Mouse (Mus musculus) ZHBTc4 (cell line): ENCODE measurements around the gene Rela.
"Not testable (repeated sequence)": the region's sequence is repeated elsewhere in the genome, so short reads cannot be mapped to it uniquely, and the experiment has no call there.

Experiments
- DNase-seq: peaks from one replicate; pipeline ENCODE4 v3.0.0-alpha.2; 2011; ENCODE audit warnings: low read depth, low spot score

Gene Rela

DNA sequence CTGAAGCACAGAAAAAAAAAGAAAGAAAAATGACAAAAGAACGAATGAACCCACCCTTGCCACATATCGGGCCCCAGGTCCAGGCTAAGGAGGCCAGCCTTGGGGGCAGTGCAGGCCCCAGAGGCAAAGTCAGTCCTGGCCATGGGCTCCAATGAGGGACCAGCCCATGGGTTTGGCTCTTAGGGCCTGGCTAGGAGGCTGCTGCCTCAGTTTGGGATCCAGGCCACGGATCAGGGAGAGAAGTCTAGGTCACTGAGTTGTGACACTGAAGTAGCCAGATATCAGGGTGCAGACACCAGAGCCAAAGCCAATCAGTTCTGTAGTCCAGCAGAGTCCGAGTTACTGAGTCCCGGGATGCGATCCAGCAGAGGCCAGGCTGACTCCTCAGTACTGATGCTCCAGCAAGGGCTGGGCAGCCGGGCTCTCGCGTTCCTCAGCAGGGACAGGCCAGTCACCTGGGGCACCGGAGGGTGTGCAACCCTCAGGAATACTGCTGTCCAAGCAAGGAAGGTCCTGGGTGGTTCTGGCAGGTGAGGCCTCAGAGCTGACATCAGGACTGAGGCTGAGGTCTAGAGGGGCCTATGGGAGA lies 27.5 kb downstream of the Rela start:
- no peak for DNase-seq

DNA sequence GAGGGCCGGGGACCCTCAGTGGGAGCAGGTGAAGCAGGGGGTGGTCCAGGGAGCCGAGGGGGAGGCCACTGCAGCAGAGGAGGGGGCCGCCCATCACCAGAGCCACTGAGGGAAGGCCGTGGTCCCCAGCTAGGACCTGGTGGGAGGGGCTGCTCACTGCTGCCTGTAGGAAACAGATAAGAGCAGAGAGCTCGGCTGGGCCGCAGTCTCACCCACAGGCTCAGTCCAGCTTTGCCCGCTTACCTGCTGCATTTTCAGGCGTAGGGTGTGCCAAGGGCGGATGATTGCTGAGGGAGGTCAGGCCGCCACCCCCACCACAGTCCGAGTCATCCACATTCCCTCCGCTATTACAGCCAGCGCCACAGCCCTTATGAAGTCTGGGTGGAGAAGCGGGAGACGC lies 28.2 kb downstream of the Rela start:
- DNase-seq = no peak

DNA sequence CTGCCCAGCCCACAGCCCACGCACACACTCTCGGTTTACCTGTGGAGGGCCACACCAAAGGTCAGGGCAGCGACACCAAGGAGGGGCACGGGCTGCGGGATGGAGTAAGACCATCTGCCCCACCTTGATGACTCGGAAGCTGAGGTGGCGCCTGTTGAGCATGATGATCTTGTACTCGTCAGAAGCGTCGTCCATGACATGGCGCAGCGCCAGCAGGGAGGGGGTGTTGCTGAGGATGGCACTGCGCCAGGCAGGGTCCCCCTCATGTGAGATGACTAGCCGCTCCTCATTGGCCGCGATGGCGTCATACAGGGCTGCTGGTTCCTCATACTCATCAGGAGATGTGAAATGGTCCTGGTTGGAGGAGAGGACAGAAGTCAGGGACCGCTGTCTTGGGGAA lies 29.1 kb downstream of the Rela start:
- no peak for DNase-seq

DNA sequence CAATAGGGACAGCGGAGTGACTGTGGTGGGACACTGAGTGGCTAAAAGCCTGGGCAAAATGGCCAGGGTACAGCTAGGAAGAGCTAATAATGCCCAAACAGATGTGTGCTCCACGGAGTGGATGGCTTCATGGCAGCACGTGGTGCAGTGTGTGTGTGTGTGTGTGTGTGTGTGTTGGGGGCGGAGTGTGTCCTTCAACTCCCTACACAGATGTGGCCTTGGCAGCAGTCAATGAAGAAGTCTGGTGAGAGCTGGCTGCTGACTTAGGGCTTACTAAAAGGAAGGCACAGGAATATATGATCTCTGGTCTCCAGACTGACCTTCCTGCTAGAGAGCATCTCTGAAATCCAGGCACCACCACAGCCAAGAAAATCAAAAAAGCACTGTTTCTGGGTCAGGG lies 31.1 kb downstream of the Rela start:
- no peak for DNase-seq

DNA sequence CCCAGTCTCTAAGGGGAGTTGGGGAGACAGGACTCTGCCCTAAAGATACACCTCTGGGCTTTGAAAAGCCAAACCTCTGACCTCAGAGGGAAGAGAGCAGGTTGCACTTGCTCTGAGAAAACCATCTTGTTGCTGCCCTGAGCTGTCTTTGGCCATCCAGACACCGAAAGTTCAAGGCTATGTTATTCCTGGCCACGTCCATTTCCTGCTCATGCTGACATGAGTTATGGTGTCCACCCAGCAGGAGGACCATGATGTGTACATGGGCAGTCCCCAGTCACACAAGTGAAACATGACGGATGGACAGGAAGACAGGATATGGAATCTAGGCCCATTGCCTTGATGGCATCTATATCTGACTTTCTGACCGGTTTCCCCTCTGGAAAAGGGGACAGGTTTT lies 43.1 kb downstream of the Rela start:
- DNase-seq = no peak

DNA sequence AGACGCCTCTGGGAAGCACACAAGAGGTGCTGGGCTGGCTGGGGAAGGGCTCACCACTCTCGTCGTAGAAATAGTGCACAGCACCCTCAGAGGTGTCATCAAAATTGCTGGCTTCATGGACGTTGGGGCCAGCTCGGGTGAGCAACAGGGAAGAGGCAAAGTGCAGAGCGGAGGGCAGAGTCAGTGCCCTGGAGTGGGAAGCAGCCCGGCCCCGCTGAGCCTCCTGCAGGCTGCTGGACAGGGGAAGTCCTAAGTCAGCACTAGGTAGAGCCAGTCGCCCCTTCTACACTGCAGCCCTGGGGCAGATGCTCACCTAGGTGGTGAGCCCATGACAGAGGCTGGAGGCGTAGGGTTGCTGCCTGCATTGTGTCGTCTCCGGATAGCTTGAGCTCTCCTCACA lies 47.0 kb downstream of the Rela start:
- no peak for DNase-seq

DNA sequence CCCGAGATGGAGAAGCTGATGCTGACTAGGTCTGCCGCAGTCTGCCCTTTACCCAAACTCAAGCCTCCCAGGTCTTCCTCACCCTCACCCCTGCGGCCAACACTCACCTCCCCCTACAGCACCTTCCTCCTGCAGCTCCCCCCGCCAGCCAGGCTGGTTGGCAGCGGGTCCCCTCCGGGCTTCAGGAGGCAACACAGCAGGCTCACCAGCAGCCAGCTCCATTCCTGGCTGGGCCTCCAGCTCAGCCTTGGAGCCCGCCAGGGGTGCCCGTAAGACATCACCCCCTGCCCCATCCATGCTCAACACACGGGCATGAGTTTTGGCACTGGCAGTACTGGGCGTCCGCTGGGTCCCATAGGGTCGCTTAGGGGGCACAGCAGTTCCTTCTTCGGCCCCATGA lies 47.7 kb downstream of the Rela start:
- DNase-seq = no peak

DNA sequence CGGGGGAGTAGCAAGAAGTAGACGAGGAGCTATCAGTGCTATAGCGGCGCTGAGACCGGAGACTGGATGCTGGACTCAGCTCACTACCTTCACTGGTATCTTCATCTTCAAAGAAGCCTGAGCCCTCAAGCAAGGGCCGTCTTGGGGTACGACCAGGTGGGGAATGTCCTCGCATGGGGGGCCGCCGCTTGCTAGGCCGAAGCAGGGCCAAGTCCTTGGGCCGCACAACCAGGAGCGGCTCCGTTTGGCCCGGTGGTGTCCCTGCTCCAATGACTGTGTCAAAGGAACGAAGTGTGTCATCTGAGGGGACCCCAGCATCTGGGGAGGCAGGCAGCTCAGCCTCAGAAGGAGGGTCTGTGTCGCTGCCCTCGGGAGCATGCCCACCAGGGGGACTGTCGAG lies 48.1 kb downstream of the Rela start:
- no peak for DNase-seq

DNA sequence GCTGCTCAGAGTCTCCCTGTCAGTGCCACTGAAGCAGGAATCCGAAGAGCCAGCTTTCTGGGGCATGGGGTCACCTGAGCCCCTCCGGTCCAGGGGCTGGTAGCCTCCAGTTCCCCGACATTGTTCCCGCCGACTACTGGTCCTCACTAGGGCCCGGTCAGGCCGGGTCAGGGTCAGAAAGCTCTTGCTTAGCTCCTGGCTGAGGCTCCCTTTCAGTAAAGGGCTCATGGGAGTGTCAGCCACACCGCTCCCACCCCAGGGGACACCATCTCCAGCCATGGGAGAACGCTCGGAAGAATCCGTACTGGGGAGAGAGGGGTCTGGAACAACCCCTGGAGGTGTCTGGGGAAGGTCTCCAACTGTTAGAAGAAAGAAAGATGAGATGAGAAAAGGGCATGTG lies 48.6 kb downstream of the Rela start:
- no peak for DNase-seq

DNA sequence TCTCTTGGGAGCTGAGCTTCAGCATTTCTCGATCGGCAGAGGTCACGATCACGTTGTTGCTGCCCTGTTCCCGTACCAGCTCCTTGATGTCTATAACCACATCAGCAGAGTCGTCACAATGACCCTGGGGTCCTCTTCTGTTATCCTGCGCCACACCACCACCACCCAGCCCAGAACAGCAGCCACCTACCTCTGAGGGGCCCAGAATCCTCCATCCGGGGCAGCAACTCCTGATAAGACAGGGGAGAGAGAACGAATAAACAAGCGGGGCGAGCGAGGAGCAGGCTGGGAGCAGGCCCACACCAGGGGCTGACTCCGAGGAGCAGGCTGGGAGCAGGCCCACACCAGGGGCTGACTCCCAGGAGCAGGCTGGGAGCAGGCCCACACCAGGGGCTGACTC lies 49.2 kb downstream of the Rela start:
- DNase-seq = no peak

DNA sequence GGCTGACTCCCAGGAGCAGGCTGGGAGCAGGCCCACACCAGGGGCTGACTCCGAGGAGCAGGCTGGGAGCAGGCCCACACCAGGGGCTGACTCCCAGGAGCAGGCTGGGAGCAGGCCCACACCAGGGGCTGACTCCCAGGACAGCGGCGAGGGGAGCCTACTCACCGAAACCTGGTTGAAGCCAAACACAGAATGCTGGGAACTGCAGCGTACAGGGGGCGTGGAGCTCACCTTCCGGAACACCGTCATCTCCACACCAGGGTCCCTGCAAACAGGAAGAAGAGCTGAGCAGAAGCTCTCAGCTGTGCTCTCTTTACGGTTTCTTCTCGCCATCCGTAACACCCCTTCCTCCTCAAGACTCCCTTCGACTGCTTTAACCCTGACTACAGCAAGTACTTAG lies 49.7 kb downstream of the Rela start:
- DNase-seq = not testable (repeated sequence)

DNA sequence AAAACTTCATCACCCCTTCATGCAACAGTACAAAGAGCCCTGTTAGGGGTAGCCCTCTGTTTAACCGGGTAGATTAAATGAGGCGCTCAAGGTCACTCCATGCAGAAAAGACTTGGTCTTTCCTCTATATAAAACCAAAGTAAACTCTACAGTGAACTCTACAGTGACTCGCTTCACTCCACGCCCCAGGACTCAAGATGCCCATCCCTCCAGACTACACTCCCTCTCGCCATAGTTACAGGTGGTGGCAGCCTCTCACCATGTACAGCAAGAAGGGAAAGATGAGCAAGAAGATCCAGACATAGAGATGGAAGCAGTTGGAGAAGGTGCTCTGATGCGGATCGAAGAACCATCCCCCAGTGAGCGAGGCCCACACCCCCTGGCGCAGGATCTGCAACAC lies 50.5 kb downstream of the Rela start:
- no peak for DNase-seq

DNA sequence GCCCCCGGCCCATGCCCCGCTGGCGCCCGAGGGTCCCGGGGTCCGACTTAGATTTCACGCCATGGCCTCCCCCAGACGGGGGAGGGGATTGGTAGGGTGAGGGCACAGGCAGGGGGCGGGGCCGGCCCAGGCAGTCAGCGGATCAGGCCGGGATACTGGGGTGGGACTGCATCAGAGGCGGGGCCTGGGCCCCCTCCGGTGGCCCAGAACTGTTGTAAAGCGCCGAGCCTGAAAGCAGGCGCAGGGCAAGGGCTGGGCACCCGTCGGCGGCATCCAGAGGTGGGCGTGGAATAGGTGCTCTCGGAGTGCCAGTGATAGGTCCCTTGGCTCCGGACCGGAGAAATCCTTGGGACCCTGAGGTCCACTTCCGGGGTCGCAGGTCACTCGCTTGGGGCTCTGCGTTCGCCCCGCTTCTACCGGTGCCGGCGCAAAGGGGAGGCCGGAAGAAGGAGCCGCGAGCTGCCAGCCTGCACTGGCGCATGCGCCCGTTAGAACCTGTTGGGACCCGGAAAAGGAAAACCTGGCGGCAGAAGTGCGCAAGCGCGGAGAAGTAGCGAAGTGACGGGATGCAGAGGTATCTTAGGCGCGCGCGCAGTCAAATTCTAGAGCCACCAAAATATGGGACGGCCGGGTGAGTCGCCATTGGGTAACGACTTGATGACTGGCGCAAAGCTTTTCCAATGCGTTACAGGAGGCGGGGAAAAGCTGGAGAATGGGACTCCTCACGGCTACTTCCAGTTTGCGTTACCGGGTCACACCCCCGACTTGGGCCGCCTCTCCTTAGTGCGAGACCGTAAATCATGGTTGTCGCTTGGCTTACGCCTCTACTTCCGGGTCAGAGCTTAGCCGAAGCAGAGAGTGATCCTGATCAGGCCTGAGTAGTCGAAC lies 51.2 kb downstream of the Rela start, which contains the start of the genes Map3k11 and Pcnx3:
Gene Map3k11, plus strand, starts transcription at position 543 of the 888 bp plus-strand sequence.
Gene Pcnx3, minus strand, starts transcription at position 709 of the 888 bp plus-strand sequence.
- DNase-seq = peak; percentile 99

DNA sequence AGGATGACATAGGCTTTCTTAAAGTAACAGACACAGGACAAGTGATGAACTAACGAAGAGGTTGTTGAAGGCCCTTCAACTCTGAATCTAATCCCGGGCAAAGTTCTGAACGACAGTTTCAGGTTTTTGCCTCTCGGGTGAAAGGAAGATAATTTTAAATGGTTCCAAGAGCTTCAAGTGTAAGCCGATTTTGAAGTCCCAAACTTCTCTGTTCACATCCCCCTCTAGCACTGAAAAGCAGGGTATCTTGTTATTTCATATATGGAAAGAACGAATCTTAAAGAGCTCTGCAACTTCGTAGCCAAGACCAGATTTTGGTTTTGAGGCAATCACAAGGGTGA lies 51.8 kb downstream of the Rela start:
- no peak for DNase-seq

DNA sequence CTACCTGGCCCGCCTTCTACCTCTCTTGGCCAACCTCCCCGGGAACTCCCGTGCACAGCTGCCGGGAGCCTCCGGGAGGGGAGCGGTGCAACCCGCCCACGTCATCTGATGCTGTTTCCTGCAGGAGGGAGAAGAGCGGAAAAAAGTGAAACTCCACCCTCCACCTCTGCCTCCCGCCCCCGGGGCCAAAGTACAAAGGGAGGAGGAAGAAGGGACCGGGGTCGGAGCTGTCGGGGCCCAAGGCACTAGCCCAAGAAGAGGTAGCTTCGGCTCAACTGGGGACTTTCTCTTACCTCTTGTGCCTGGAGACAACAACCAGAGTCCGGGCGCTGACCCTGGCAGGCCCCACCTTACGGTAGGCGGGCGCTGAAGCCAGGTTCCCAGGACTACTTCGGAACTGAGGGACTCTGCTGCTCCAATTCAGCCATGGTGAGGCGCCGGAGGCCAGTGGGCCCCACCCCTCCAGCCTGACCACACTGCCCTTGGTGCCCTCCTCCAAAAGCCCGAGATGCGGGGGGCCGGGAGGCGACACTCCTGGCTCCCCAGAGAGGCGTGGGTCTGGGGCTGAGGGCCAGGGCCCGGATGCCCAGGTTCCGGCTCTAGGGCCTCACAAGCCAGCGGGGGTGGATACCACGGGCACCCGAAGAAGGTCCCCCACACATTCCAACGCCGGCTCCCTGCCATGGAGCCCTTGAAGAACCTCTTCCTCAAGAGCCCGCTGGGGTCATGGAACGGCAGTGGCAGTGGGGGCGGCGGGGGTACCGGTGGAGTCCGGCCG lies 52.5 kb downstream of the Rela start:
- DNase-seq = peak; percentile 82

DNA sequence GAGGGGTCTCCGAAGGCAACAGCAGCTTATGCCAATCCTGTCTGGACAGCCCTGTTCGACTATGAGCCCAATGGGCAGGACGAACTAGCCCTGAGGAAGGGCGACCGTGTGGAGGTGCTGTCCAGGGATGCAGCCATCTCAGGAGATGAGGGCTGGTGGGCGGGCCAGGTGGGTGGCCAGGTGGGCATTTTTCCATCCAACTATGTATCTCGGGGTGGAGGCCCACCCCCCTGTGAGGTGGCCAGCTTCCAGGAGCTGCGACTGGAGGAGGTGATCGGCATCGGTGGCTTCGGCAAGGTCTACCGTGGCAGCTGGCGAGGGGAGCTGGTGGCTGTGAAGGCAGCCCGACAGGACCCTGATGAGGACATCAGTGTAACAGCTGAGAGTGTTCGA lies 53.1 kb downstream of the Rela start:
- DNase-seq = no peak

DNA sequence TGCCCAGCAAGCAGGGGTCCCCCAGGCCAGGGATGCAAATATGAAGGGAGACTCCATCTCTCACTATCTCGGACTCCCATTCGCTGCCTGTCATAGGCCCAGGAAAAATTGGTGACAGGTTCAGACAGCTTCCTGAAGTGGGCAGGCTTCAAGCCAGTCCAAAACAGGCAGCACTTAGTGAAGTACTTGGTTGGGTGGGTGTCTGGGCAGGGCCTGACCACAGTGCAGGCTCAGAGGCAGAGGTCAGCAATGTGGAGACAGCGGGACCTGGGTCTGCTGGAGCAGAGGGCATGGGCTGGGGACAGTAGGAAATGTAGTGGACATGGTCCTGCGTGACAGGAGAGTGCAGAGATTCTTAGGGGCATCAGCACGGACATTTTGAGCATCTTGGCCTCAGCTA lies 54.3 kb downstream of the Rela start:
- DNase-seq = no peak

DNA sequence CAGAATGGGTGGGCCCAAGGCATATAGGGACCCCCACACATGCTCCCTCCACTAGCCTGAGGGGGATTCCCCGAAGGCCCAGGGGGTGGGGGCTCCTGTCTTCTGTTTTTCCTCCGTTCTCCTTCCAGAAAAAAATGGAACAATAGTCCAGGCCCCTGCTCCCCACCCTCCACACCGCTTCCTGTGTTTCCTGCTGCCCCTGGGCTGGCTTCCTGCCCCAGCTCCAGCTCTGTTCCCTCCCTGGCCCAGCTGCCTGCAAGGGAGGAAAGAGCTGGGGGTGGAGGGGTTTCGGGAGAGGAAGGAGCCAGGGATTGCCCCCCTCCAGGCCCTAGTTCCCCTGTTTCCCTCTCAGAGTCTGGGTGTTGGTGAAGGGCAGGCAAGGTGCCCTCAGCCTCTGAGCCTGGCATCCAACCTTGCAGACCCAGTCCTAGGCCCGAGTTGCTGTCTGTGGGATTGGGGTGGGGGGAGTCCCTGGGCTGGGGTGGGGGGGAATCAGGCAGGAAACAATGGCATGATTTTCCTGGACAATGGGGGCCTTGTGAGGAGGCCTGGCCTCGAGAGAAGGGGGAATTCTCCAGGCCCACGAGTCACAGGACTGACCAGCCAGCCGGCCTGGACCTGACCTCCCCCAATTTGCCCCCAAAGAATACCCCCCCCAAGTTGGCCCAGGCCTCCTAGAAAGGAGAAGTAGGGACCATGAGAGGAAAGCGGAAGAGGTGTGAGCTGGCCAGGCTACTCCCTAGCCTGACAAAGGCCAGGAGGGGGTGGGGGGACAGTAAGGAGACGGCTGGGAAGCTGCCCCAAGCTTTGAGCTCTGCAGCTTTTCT lies 55.0 kb downstream of the Rela start:
- DNase-seq = no peak

DNA sequence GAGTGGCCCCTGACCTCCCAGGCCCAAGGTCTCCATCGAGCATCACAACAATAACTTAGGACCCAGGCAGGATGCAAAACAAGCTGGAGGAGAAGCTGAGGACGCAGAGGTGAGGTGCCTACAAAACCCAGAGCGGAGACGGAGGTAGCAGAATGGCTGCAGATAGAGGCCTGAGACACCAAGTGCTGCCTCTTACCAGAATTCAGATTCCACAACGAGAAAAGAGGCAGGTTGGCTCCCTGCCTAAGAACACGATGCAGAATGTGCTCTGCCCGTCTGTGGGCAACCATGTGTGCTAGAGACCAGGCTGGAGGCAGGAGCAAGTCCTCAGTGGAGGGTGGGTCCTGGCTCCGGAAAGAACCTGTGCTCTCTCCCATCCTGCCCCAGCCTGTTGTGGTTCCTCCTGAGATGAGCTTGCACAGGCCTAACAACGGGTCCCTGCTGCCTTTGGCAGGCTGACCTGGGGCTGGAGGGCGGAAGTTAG lies 55.7 kb downstream of the Rela start:
- DNase-seq = no peak

DNA sequence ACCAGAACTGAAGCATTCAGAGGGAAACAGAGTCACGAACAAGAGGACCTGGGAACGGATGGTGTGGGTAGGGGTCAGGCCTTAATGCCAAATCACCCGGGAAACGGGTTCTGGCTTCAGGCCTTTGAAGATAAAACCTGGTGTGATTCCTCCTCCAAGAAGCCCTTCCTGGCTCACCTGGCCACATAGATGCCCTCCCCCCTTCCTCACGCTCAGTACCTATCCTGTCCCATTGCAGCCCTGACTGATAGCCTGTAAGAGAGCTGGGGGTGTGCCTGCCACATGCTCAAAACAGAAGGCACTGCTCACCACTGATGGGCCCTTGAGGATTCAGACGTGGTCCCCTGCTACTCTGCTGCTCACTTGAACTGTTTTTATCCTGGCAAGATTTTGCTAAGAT lies 56.5 kb downstream of the Rela start:
- DNase-seq = no peak

DNA sequence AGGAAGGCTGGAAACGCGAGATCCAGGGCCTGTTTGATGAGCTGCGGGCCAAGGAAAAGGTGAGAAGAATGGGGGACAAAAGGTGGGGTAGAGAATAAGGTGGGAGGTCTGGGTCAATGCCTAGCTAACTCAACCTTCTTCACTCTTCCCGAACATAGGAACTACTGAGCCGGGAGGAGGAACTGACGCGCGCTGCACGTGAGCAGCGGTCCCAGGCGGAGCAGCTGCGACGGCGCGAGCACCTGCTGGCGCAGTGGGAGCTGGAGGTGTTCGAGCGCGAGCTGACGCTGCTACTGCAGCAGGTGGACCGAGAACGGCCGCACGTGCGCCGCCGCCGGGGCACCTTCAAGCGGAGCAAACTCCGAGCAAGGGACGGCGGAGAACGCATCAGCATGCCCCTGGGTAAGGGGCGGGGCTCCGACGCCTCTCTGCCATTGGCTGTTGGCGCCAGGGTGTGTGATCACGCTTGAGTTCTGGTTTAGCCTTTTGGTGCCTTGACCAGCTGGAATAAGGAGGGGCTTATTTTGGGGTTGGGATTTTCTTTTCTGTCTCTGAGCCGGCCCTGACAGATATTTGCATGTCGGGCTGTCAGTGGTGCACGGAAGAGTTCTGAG lies 58.7 kb downstream of the Rela start:
- peak; percentile 93 for DNase-seq
